Mouse (Mus musculus): ENCODE results near the gene Coro2b. TPM values are rescaled to one million over a fixed set of nuclear protein-coding genes. Genes with fewer than 3 reads are reported as not detected.

Gene Coro2b
- polyA plus RNA-seq, 1 experiment from 2014 or later: 44.9 TPM

GRCm38 (mm10) chr9:62372556-62373221 lies 164.2 kb downstream of the Coro2b start:
- Histone ChIP-seq H3K4me1 (replicated peaks; ENCODE audit: control insufficient read depth, insufficient read depth, low read length) (peaks cover 20% of the 10 kb centered on the region), H3K36me3 (ENCODE audit: control insufficient read depth, insufficient read depth) (peaks cover 10% of the 10 kb centered on the region), H3K4me2 (ENCODE audit: low read length) (no peak overlapping the region), H3K27ac (ENCODE audit: low read length) (no peak overlapping the region), H3K27me3 (replicated peaks; ENCODE audit: control insufficient read depth, insufficient read depth, low read length) (no peaks in the 10 kb centered on the region), H3K9ac (replicated peaks; ENCODE audit: low read depth, low read length) (no peak overlapping the region), H3K4me3 (replicated peaks; ENCODE audit: low read length) (no peak overlapping the region), H3K9me3 (ENCODE audit: control insufficient read depth, low read length) (no peaks in the 10 kb centered on the region)
- no peak for ATAC-seq
- WGBS: 84% methylated on average over 9 of the region's 9 CpGs

GRCm38 (mm10) chr9:62371745-62372555 lies 164.9 kb downstream of the Coro2b start:
- Histone ChIP-seq H3K4me3 (replicated peaks; ENCODE audit: low read length) (no peak overlapping the region), H3K4me2 (ENCODE audit: low read length) (no peak overlapping the region), H3K27me3 (replicated peaks; ENCODE audit: control insufficient read depth, insufficient read depth, low read length) (no peaks in the 10 kb centered on the region), H3K27ac (ENCODE audit: low read length) (no peak overlapping the region), H3K9ac (replicated peaks; ENCODE audit: low read depth, low read length) (no peak overlapping the region), H3K4me1 (replicated peaks; ENCODE audit: control insufficient read depth, insufficient read depth, low read length) (peaks cover 27% of the 10 kb centered on the region), H3K9me3 (ENCODE audit: control insufficient read depth, low read length) (no peaks in the 10 kb centered on the region), H3K36me3 (ENCODE audit: control insufficient read depth, insufficient read depth) (peaks cover 9% of the 10 kb centered on the region)
- no peak for ATAC-seq
- 79% methylated on average over 16 of the region's 16 CpGs for WGBS

GRCm38 (mm10) chr9:62370648-62371280 lies 166.1 kb downstream of the Coro2b start:
- H3K36me3 ChIP-seq (ENCODE audit: control insufficient read depth, insufficient read depth): peaks cover 9% of the 10 kb centered on the region
- no peaks in the 10 kb centered on the region for H3K27me3 ChIP-seq (replicated peaks; ENCODE audit: control insufficient read depth, insufficient read depth, low read length)
- no peak overlapping the region for H3K4me3 ChIP-seq (replicated peaks; ENCODE audit: low read length)
- H3K9ac ChIP-seq (replicated peaks; ENCODE audit: low read depth, low read length): no peak overlapping the region
- no peak overlapping the region for H3K27ac ChIP-seq (ENCODE audit: low read length)
- H3K4me2 ChIP-seq (ENCODE audit: low read length): no peak overlapping the region
- peaks cover 39% of the 10 kb centered on the region for H3K4me1 ChIP-seq (replicated peaks; ENCODE audit: control insufficient read depth, insufficient read depth, low read length)
- no peak for ATAC-seq
- no peaks in the 10 kb centered on the region for H3K9me3 ChIP-seq (ENCODE audit: control insufficient read depth, low read length)
- WGBS: 68% methylated on average over 6 of the region's 6 CpGs

GRCm38 (mm10) chr9:62370186-62370585 lies 166.7 kb downstream of the Coro2b start:
- Histone ChIP-seq H3K9ac (replicated peaks; ENCODE audit: low read depth, low read length) (no peak overlapping the region), H3K27me3 (replicated peaks; ENCODE audit: control insufficient read depth, insufficient read depth, low read length) (no peaks in the 10 kb centered on the region), H3K4me1 (replicated peaks; ENCODE audit: control insufficient read depth, insufficient read depth, low read length) (peaks cover 43% of the 10 kb centered on the region), H3K4me2 (ENCODE audit: low read length) (no peak overlapping the region), H3K4me3 (replicated peaks; ENCODE audit: low read length) (no peak overlapping the region), H3K36me3 (ENCODE audit: control insufficient read depth, insufficient read depth) (peaks cover 9% of the 10 kb centered on the region), H3K27ac (ENCODE audit: low read length) (no peak overlapping the region), H3K9me3 (ENCODE audit: control insufficient read depth, low read length) (no peaks in the 10 kb centered on the region)
- ATAC-seq: no peak
- WGBS: 70% methylated on average over 9 of the region's 9 CpGs

Other genes with a start within 250 kb of the Coro2b start
- 166 and 186 TPM in 2 replicates for gene Anp32a, start 195.8 kb downstream of the Coro2b start, polyA plus RNA-seq (2015; fragmentation: Nextera tagmentation; extraction: Ambion mirVana)
- gene Itga11, start 140.8 kb upstream of the Coro2b start, polyA plus RNA-seq (2015; fragmentation: Nextera tagmentation; extraction: Ambion mirVana): 1.0 and 1.5 TPM in 2 replicates